Mouse (Mus musculus) forebrain, postnatal 0 days (tissue): ENCODE data around the gene Calu. TPM values are rescaled to one million over a fixed set of nuclear protein-coding genes. Genes with fewer than 3 reads are reported as not detected.
"Not testable (repeated sequence)": the region's sequence is repeated elsewhere in the genome, so short reads cannot be mapped to it uniquely, and the experiment has no call there.

Experiments
- ATAC-seq: fragments of 200-750 bp; cut with Nextera tagmentation; 2 replicates; pipeline ENCODE4 v1.8.0; 2017; ENCODE audit warnings: mild to moderate bottlenecking, moderate library complexity
- DNase-seq: peaks from one replicate; pipeline ENCODE4 v3.0.0-alpha.2; 2015
- H3K27ac ChIP-seq: fragments of 300-500 bp; sonication (generic); 2 replicates; pipeline ENCODE4 v1.5.1; 2014; ENCODE audit warnings: low read depth, mild to moderate bottlenecking, antibody characterized with exemption, low read length, moderate library complexity, mixed read lengths
- H3K27me3 ChIP-seq: fragments of 300-500 bp; sonication (generic); 2 replicates; pipeline ENCODE4 v1.6.1; 2014; ENCODE audit warnings: mild to moderate bottlenecking, low read length, mixed read lengths; ENCODE audit not compliant: insufficient read depth
- H3K36me3 ChIP-seq: fragments of 300-500 bp; sonication (generic); 2 replicates; pipeline ENCODE4 v1.6.1; 2014; ENCODE audit warnings: mild to moderate bottlenecking, moderate library complexity; ENCODE audit not compliant: insufficient read depth
- H3K4me1 ChIP-seq: fragments of 300-500 bp; sonication (generic); 2 replicates; pipeline ENCODE4 v1.6.1; 2014; ENCODE audit warnings: antibody characterized with exemption; ENCODE audit not compliant: insufficient read depth
- H3K4me2 ChIP-seq: fragments of 300-500 bp; sonication (generic); 2 replicates; pipeline ENCODE4 v1.6.1; 2014; ENCODE audit warnings: low read depth, mild to moderate bottlenecking, moderate library complexity
- H3K4me3 ChIP-seq: fragments of 300-500 bp; sonication (generic); 2 replicates; pipeline ENCODE4 v1.5.1; 2014; ENCODE audit warnings: low read depth, low read length, mixed read lengths
- H3K9ac ChIP-seq: fragments of 300-500 bp; sonication (generic); 2 replicates; pipeline ENCODE4 v1.6.1; 2014; ENCODE audit warnings: mild to moderate bottlenecking
- H3K9me3 ChIP-seq: fragments of 300-500 bp; sonication (generic); 2 replicates; pipeline ENCODE4 v1.6.1; 2016; ENCODE audit warnings: low read length
- CTCF ChIP-seq: sonication (generic); IDR thresholded peaks from 2 replicates; pipeline ENCODE4 v1.5.1; 2016; ENCODE audit warnings: antibody characterized with exemption, control low read depth, low read depth
- WGBS: fragments of 180-500 bp; shearing (Covaris S2); extraction: QIAGEN DNeasy Blood & Tissue Kit; methylation state at CpG from one replicate; pipeline ENCODE4 v1.1.7; 2014; 5-methylcytosine and 5-hydroxymethylcytosine counted together
- polyA plus RNA-seq: library from polyadenylated mRNA; unstranded; fragments of >200 nt; fragmentation: Nextera tagmentation; extraction: Ambion mirVana; gene quantifications from 2 replicates; pipeline ENCODE4 v1.2.1, GENCODE M21; 2015
- total RNA-seq: library from RNA; depleted of rRNA; stranded (reverse); fragments of >200 nt; gene quantifications from 2 replicates; pipeline ENCODE4 v1.2.3, GENCODE M21; 2014

Calu gene
- total and polyA plus RNA-seq, 2 experiments from 2014 or later: 134 to 159 TPM

DNA sequence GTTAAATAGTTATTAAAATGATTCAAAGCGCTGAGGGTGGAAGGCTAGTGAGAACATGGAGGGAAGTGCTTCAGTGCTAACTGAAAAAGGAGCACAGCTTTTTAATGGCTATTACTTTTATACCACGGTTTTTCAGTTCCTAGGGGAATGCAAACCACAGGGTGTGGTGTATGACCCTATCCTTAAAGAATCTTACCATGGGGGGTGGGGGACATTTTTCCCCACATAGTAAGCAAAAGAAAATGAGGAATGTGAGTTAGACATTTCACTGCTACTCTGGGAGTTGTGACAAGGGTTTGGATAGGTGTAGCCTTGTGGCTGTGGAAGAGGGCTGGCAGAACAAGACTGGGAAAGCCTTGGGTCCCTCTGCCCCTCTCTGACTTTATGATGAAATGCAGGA lies 30.6 kb upstream of the Calu start:
- WGBS: 66% methylated on average over 2 of the region's 2 CpGs
- Histone ChIP-seq H3K4me3 (no peak overlapping the region), H3K4me2 (no peak overlapping the region), H3K9ac (no peak overlapping the region), H3K36me3 (no peaks in the 10 kb centered on the region), H3K27me3 (no peaks in the 10 kb centered on the region), H3K27ac (no peak overlapping the region), H3K4me1 (no peaks in the 10 kb centered on the region), H3K9me3 (no peaks in the 10 kb centered on the region)
- DNase-seq (no peak), ATAC-seq (no peak)
- TF ChIP-seq CTCF: no peak

DNA sequence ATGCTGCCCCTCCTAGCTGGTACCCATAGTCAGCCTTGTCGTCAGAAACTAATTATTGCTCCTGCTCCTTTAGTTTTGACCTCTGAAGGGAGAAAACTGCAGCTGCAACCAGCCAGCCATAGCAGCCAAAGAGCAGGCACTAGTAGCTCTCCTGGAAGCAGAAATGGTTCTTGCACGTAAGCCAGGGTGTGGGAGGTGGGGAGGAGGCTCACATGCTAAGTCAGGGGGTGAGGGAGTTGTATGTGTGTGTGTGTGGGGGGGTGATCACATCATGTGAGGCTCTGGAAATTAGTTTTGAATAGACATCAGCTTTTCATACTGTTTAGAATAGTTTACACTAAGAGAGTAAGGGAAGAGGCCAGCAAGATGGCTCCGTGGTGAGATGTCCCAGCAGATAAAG lies 29.9 kb upstream of the Calu start:
- H3K27ac ChIP-seq: no peak overlapping the region
- 67% methylated on average over 3 of the region's 3 CpGs for WGBS
- H3K4me3 ChIP-seq: no peak overlapping the region
- no peak overlapping the region for H3K4me2 ChIP-seq
- no peak for TF ChIP-seq CTCF
- no peaks in the 10 kb centered on the region for H3K9me3 ChIP-seq
- H3K9ac ChIP-seq: no peak overlapping the region
- ATAC-seq (no peak), DNase-seq (no peak)
- no peaks in the 10 kb centered on the region for H3K36me3 ChIP-seq
- no peaks in the 10 kb centered on the region for H3K27me3 ChIP-seq
- no peaks in the 10 kb centered on the region for H3K4me1 ChIP-seq

- Histone ChIP-seq H3K27me3 (no peaks in the 10 kb centered on the region), H3K9ac (no peak within 1 kb of the TSS), H3K4me2 (no peak within 1 kb of the TSS), H3K4me3 (no peak within 1 kb of the TSS), H3K9me3 (no peaks in the 10 kb centered on the region), H3K36me3 (no peaks in the 10 kb centered on the region), H3K4me1 (no peaks in the 10 kb centered on the region), H3K27ac (no peak within 1 kb of the TSS)
- ATAC-seq: no peak
- TF ChIP-seq CTCF: no peak
- 75% methylated on average over 5 of the region's 5 CpGs for WGBS
- DNase-seq: no peak
These were observed 29.0 kb upstream of the Calu start, which contains the start of gene Fam71f1 for GRCm38 (mm10) chr6:29318879-29319278. Gene Fam71f1 (plus strand): TSS chr6:29319140.

DNA sequence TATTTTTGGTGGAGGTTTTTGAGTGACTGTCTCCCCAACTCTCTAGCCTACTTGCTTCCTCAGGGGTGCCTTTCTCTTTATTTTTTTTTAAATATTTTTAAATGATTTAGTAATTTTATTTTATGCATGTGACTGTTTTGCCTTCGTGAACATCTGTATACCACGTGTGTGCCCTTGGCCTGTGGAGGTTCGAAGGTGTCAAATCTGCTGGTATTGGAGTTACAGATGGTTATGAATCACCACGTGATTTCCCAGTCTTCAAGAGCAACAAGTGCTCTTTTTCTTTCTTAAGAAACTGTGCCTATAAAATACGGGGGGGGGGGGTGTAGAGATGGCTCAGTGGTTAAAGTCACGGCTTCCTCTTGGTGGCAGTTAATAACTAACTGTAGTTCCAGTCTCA lies 26.3 kb upstream of the Calu start:
- no peak for DNase-seq
- WGBS: 85% methylated on average over 6 of the region's 6 CpGs
- Histone ChIP-seq H3K27ac (no peak overlapping the region), H3K4me3 (no peak overlapping the region), H3K27me3 (no peaks in the 10 kb centered on the region), H3K36me3 (no peaks in the 10 kb centered on the region), H3K4me1 (no peaks in the 10 kb centered on the region), H3K4me2 (no peak overlapping the region), H3K9ac (no peak overlapping the region), H3K9me3 (no peaks in the 10 kb centered on the region)
- no peak for TF ChIP-seq CTCF
- no peak for ATAC-seq

DNA sequence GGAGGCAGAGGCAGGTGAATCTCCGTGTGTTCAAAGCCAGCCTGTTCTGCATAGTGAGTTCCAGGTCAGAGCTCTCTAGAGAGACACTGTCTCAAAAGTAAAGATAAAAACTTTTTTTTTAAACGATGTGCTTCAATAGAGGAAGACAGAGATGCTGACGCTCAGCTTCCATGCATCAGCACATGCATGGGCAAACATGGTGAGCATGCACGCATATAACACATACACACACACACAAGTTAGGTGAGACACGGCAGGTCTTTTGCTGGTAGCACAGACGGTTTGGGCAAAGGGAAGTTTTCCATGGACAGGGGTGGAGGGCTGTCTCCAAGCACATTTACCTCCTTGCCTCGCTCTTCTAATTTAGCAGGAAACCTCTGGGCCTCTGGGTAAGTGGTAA lies 25.7 kb upstream of the Calu start:
- DNase-seq (no peak), ATAC-seq (no peak)
- Histone ChIP-seq H3K4me3 (no peak overlapping the region), H3K27me3 (no peaks in the 10 kb centered on the region), H3K9ac (no peak overlapping the region), H3K27ac (no peak overlapping the region), H3K4me2 (no peak overlapping the region), H3K9me3 (no peaks in the 10 kb centered on the region), H3K36me3 (no peaks in the 10 kb centered on the region), H3K4me1 (no peaks in the 10 kb centered on the region)
- 95% methylated on average over 7 of the region's 7 CpGs for WGBS
- TF ChIP-seq CTCF: no peak

DNA sequence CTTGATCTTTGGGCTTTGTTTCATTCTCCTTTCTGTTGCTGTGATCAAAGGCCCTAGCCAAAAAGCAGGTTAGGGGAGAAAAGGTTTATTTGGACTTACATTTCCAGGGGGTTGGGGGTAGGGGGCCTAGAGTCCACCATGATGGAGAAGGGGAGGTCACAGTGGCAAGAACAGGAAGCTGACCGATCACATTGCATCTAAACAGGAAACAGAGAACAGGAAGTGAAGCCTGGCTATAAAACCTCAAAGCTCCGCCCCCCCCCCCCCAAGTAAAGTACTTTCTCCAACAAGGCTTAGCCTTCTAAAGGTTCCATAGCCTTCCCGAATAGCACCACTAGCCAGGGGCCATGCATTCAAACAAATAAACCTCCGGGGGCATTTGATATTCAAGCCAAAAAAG lies 25.1 kb upstream of the Calu start:
- Histone ChIP-seq H3K9ac (no peak overlapping the region), H3K27ac (no peak overlapping the region), H3K9me3 (no peaks in the 10 kb centered on the region), H3K4me2 (no peak overlapping the region), H3K4me3 (no peak overlapping the region), H3K27me3 (no peaks in the 10 kb centered on the region), H3K4me1 (no peaks in the 10 kb centered on the region), H3K36me3 (no peaks in the 10 kb centered on the region)
- ATAC-seq (no peak), DNase-seq (no peak)
- 86% methylated on average over 4 of the region's 4 CpGs for WGBS
- no peak for TF ChIP-seq CTCF

- H3K4me1 ChIP-seq: no peaks in the 10 kb centered on the region
- ATAC-seq: no peak
- no peak for TF ChIP-seq CTCF
- H3K9ac ChIP-seq: no peak overlapping the region
- no peak overlapping the region for H3K4me3 ChIP-seq
- WGBS: 87% methylated on average over 9 of the region's 9 CpGs
- no peak overlapping the region for H3K4me2 ChIP-seq
- H3K27me3 ChIP-seq: no peaks in the 10 kb centered on the region
- H3K9me3 ChIP-seq: no peaks in the 10 kb centered on the region
- no peak for DNase-seq
- no peak overlapping the region for H3K27ac ChIP-seq
- no peaks in the 10 kb centered on the region for H3K36me3 ChIP-seq
These were observed 20.9 kb upstream of the Calu start for GRCm38 (mm10) chr6:29326961-29327360.

- no peaks in the 10 kb centered on the region for H3K4me1 ChIP-seq
These were observed 18.4 kb upstream of the Calu start for GRCm38 (mm10) chr6:29329514-29329913.

GRCm38 (mm10) chr6:29346512-29346911 lies 1.4 kb upstream of the Calu start:
- not testable (repeated sequence) for H3K9me3 ChIP-seq, H3K9ac ChIP-seq, ATAC-seq, H3K4me3 ChIP-seq, DNase-seq, H3K4me2 ChIP-seq, H3K36me3 ChIP-seq, H3K27me3 ChIP-seq, H3K4me1 ChIP-seq, H3K27ac ChIP-seq
- 94% methylated on average over 2 of the region's 2 CpGs for WGBS

More at GRCm38 (mm10) chr6:29329514-29329913, 18.4 kb upstream of the Calu start:
- no peak for ATAC-seq
- H3K4me3 ChIP-seq: no peak overlapping the region
- H3K27me3 ChIP-seq: no peaks in the 10 kb centered on the region
- H3K27ac ChIP-seq: no peak overlapping the region
- H3K9me3 ChIP-seq: no peaks in the 10 kb centered on the region
- no peak overlapping the region for H3K9ac ChIP-seq
- H3K36me3 ChIP-seq: no peaks in the 10 kb centered on the region
- no peak for DNase-seq
- no peak overlapping the region for H3K4me2 ChIP-seq
- WGBS: 71% methylated on average over 4 of the region's 4 CpGs
- TF ChIP-seq CTCF: no peak
